In the genomic region with DNA sequence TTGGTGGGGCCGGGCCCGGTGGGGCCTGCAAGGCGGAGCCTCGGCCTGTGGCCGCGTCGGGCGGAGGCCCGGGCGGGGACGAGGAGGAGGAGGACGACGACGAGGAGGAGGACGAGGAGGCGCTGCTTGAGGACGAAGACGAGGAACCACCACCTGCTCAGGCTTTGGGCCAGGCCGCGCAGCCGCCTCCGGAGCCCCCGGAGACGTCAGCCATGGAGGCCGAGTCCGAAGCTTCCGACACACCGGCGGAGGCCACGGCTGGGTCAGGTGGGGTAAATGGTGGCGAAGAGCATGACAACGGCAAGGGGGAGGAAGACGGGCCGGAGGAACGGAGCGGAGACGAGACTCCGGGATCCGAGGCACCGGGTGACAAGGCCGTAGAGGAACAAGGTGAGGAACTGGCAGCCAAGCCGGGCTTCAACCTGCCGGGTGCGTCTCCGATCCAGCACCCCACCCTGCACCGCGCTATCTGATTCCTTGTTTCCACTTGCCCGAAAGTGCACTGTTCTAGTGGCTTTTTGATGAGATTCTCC, we compare ENCODE assay signal across 9 mouse cellular contexts. TPM values are rescaled to one million over a fixed set of nuclear protein-coding genes. Genes with fewer than 3 reads are reported as not detected.
DNase-seq lines count a peak whose midpoint lies in the region; ATAC-seq and TF ChIP-seq lines count a peak whose summit lies in the region.
"Had no signal": no experiment of that assay in that cellular context is flagged by ENCODE, and none has a peak within 500 bp of the region (broad histone marks: within the 10 kb centered on the region; RNA-seq: fewer than 3 reads in every experiment).

No protein-coding gene starts in this region.

- H3K4me3 ChIP-seq in kidney, adult 2 months (ENCODE audit: insufficient read depth, low read depth, low read length) = peak overlapping the region; percentile 90
- peak overlapping the region; percentile 96 to 98 for H3K4me3 ChIP-seq in MEL (ENCODE audit: control insufficient read depth in 1 of 2, insufficient read depth in 1 of 2, low read depth in 2 of 2, low read length in 2 of 2)
- peak overlapping the region; percentile 100 for H3K4me3 ChIP-seq in forebrain, embryonic 11.5 days (ENCODE audit: low read depth, low read length)
- peak overlapping the region; percentile 100 for H3K4me3 ChIP-seq in liver, embryonic 11.5 days (ENCODE audit: low read depth, low read length)
- peak overlapping the region; percentile 97 for H3K4me3 ChIP-seq in stomach, embryonic 14.5 days (ENCODE audit: low read depth, low read length)

- peak overlapping the region; percentile 79 for H3K4me2 ChIP-seq in forebrain, embryonic 11.5 days (ENCODE audit: low read depth, low read length, severe bottlenecking)
- peak overlapping the region; percentile 93 for H3K4me2 ChIP-seq in liver, embryonic 11.5 days
- H3K4me2 ChIP-seq in stomach, embryonic 14.5 days (replicated peaks; ENCODE audit: low read depth, low read length) = peak overlapping the region; percentile 92

- TF ChIP-seq CTCF in kidney, adult 2 months (conservative IDR thresholded peaks at IDR 0.05; ENCODE audit: insufficient read depth, insufficient read length, low read depth, low read length) = no peak
- TF ChIP-seq CTCF in MEL (IDR thresholded peaks at IDR 0.05 in 2 of 3, conservative IDR thresholded peaks at IDR 0.05 in 1 of 3; ENCODE audit: control insufficient read depth in 1 of 3, insufficient read depth in 1 of 3, low read depth in 2 of 3, low read length in 3 of 3, poor library complexity in 1 of 3, severe bottlenecking in 1 of 3) = no peak

- H3K9me3 ChIP-seq in MEL (replicated peaks; ENCODE audit: insufficient read depth, low read length) = no peaks in the 10 kb centered on the region
- no peaks in the 10 kb centered on the region for H3K9me3 ChIP-seq in forebrain, embryonic 11.5 days (ENCODE audit: control insufficient read depth, low read length)
- no peaks in the 10 kb centered on the region for H3K9me3 ChIP-seq in liver, embryonic 11.5 days (ENCODE audit: control insufficient read depth, low read length)
- H3K9me3 ChIP-seq in stomach, embryonic 14.5 days (ENCODE audit: control insufficient read depth, low read depth, low read length) = no peaks in the 10 kb centered on the region

- no peak for DNase-seq in kidney, adult 2 months
- DNase-seq in kidney, adult 9 months = no peak
- peak; percentile 66 for DNase-seq in MEL (ENCODE audit: low read depth, low spot score)
- no peak for DNase-seq in forebrain, embryonic 11.5 days (ENCODE audit: low spot score)
- DNase-seq in liver, embryonic 11.5 days (ENCODE audit: low spot score) = no peak
- no peak for DNase-seq in left cerebral cortex, adult 9 months (ENCODE audit: low spot score in 2 of 2)

- peaks cover 56% of the 10 kb centered on the region for H3K79me2 ChIP-seq in MEL (ENCODE audit: control insufficient read depth, insufficient read depth, low read length, poor library complexity)

- peak overlapping the region; percentile 93 for H3K9ac ChIP-seq in MEL (ENCODE audit: control insufficient read depth, low read depth, low read length, poor library complexity, severe bottlenecking)
- peak overlapping the region; percentile 98 for H3K9ac ChIP-seq in forebrain, embryonic 11.5 days (ENCODE audit: low read length)
- H3K9ac ChIP-seq in liver, embryonic 11.5 days (ENCODE audit: low read depth, low read length) = peak overlapping the region; percentile 98
- peak overlapping the region; percentile 97 for H3K9ac ChIP-seq in stomach, embryonic 14.5 days (replicated peaks; ENCODE audit: low read depth, low read length)

- peak; percentile 29 for ATAC-seq in forebrain, embryonic 11.5 days (replicated peaks; ENCODE audit: low FRiP score)
- peak; percentile 48 for ATAC-seq in liver, embryonic 11.5 days (replicated peaks; ENCODE audit: low FRiP score)
- peak; percentile 7; the same call in 1 of the 2 replicates for ATAC-seq in stomach, embryonic 14.5 days (ENCODE audit: insufficient number of reproducible peaks, insufficient read depth, low FRiP score, low read depth)
- no peak for ATAC-seq in megakaryocyte-erythroid progenitor cell, adult 5-6 weeks (replicated peaks; ENCODE audit: low FRiP score, low TSS enrichment, poor library complexity, severe bottlenecking)

- TF ChIP-seq EP300 in MEL (IDR thresholded peaks at IDR 0.05; ENCODE audit: low read depth in 1 of 2, low read length in 2 of 2) = no peak

- H3K4me1 ChIP-seq in kidney, adult 2 months (ENCODE audit: control insufficient read depth, insufficient read depth, low read length) = peaks cover 9% of the 10 kb centered on the region; the same call in 1 of the 2 replicates
- H3K4me1 ChIP-seq in MEL (ENCODE audit: control insufficient read depth in 1 of 2, insufficient read depth in 2 of 2, low read length in 2 of 2) = peaks cover 5 to 11% of the 10 kb centered on the region in 2 experiments; a peak in 3 of 4 replicates
- H3K4me1 ChIP-seq in forebrain, embryonic 11.5 days (replicated peaks; ENCODE audit: control insufficient read depth, insufficient read depth, low read length) = peaks cover 20% of the 10 kb centered on the region
- peaks cover 21% of the 10 kb centered on the region for H3K4me1 ChIP-seq in liver, embryonic 11.5 days (replicated peaks; ENCODE audit: control insufficient read depth, insufficient read depth, low read length)
- H3K4me1 ChIP-seq in stomach, embryonic 14.5 days (ENCODE audit: control insufficient read depth, insufficient read depth, low read length) = peaks cover 20% of the 10 kb centered on the region; the same call in 1 of the 2 replicates

- WGBS in kidney, adult 2 months = under 1% methylated on average over 46 of the region's 48 CpGs
- under 1% methylated on average over 48 of the region's 48 CpGs for WGBS in forebrain, embryonic 11.5 days
- WGBS in liver, embryonic 11.5 days = under 1% methylated on average over 48 of the region's 48 CpGs
- 1% methylated on average over 47 of the region's 48 CpGs for WGBS in stomach, embryonic 14.5 days

- TF ChIP-seq POLR2A in kidney, adult 2 months (IDR thresholded peaks at IDR 0.05; ENCODE audit: low read depth, low read length) = no peak
- TF ChIP-seq POLR2A in MEL (IDR thresholded peaks at IDR 0.05; ENCODE audit: control insufficient read depth in 1 of 2, insufficient read depth in 1 of 2, low read depth in 1 of 2, low read length in 2 of 2, poor library complexity in 1 of 2) = peak in 1 of 2 experiments; percentile 34; a peak in 1 of 4 replicates

- H3K27me3 ChIP-seq in kidney, adult 2 months (replicated peaks; ENCODE audit: control insufficient read depth, insufficient read depth, low read length) = no peaks in the 10 kb centered on the region
- no peaks in the 10 kb centered on the region for H3K27me3 ChIP-seq in MEL (ENCODE audit: control insufficient read depth in 1 of 2, insufficient read depth in 2 of 2, low read length in 2 of 2)
- H3K27me3 ChIP-seq in forebrain, embryonic 11.5 days (ENCODE audit: control insufficient read depth, insufficient read depth, low read length) = no peaks in the 10 kb centered on the region
- H3K27me3 ChIP-seq in liver, embryonic 11.5 days (replicated peaks; ENCODE audit: control insufficient read depth, insufficient read depth, low read length) = no peaks in the 10 kb centered on the region
- no peaks in the 10 kb centered on the region for H3K27me3 ChIP-seq in stomach, embryonic 14.5 days (ENCODE audit: control insufficient read depth, insufficient read depth, low read length)

- TF ChIP-seq RAD21 in MEL (IDR thresholded peaks at IDR 0.05; ENCODE audit: low read depth, low read length) = no peak

- peak overlapping the region; percentile 98 for H3K27ac ChIP-seq in kidney, adult 2 months (ENCODE audit: insufficient read depth, low read depth, low read length)
- H3K27ac ChIP-seq in MEL (ENCODE audit: control insufficient read depth, low read depth, low read length) = peak overlapping the region; percentile 98
- peak overlapping the region; percentile 99 for H3K27ac ChIP-seq in forebrain, embryonic 11.5 days (ENCODE audit: low read depth, low read length)
- H3K27ac ChIP-seq in liver, embryonic 11.5 days (ENCODE audit: low read depth, low read length) = peak overlapping the region; percentile 98
- peak overlapping the region; percentile 99 for H3K27ac ChIP-seq in stomach, embryonic 14.5 days (ENCODE audit: low read length)

- H3K36me3 ChIP-seq in kidney, adult 2 months (ENCODE audit: control insufficient read depth, insufficient read depth, low read length) = peaks cover 7% of the 10 kb centered on the region
- H3K36me3 ChIP-seq in MEL (ENCODE audit: control insufficient read depth in 1 of 2, insufficient read depth in 2 of 2, low read length in 2 of 2) = peaks cover 21 to 28% of the 10 kb centered on the region in 2 experiments
- H3K36me3 ChIP-seq in forebrain, embryonic 11.5 days (ENCODE audit: control insufficient read depth, insufficient read depth, low read length) = peaks cover 12% of the 10 kb centered on the region; the same call in 1 of the 2 replicates
- peaks cover 31% of the 10 kb centered on the region for H3K36me3 ChIP-seq in liver, embryonic 11.5 days (ENCODE audit: control insufficient read depth, insufficient read depth, low read length)
- peaks cover 34% of the 10 kb centered on the region for H3K36me3 ChIP-seq in stomach, embryonic 14.5 days (ENCODE audit: control insufficient read depth, insufficient read depth, low read length)

RNA-seq across cellular contexts. Expression of a gene that starts 0.7 kb away (rescaled TPM):
- 19.3 and 25.5 TPM in 2 replicates for polyA plus RNA-seq in kidney, adult 2 months (2012; rRNA removed)
- total RNA-seq in MEL (2012; rRNA removed) = 39.4 and 44.6 TPM in 2 replicates
- 100 to 1,000 TPM; 106 to 174 TPM for polyA plus RNA-seq in MEL (2012; ENCODE audit: insufficient read depth in 1 of 2, insufficient read length in 2 of 2, low read depth in 1 of 2, low replicate concordance in 2 of 2, missing spikeins in 1 of 2)
- polyA plus RNA-seq in forebrain, embryonic 11.5 days (2014; fragmentation: Nextera tagmentation; extraction: Ambion mirVana) = 6.7 and 7.8 TPM in 2 replicates
- 5.5 and 6.4 TPM in 2 replicates for polyA plus RNA-seq in liver, embryonic 11.5 days (2014; fragmentation: Nextera tagmentation; extraction: Ambion mirVana)
- 10.0 and 10.1 TPM in 2 replicates for polyA plus RNA-seq in stomach, embryonic 14.5 days (2014; fragmentation: Nextera tagmentation; extraction: Ambion mirVana)
- total RNA-seq in megakaryocyte-erythroid progenitor cell, adult 5-6 weeks (2014; fragmentation: Nextera tagmentation) = 68.2 and 88.0 TPM in 2 replicates
- 85.2 and 100.0 TPM in 2 replicates for total RNA-seq in megakaryocyte-erythroid progenitor cell, adult 5-6 weeks (2017)

RNA-seq across cellular contexts. Expression of a gene that starts 1.4 kb away (rescaled TPM):
- polyA plus RNA-seq in kidney, adult 2 months (2012; rRNA removed) = 15.4 and 18.7 TPM in 2 replicates
- 22.9 and 24.2 TPM in 2 replicates for total RNA-seq in MEL (2012; rRNA removed)
- 10 to 100 TPM in 1 of 2 experiments, not detected in 1; 29.8 TPM for polyA plus RNA-seq in MEL (2012; ENCODE audit: insufficient read depth in 1 of 2, insufficient read length in 2 of 2, low read depth in 1 of 2, low replicate concordance in 2 of 2, missing spikeins in 1 of 2)
- 75.7 and 80.8 TPM in 2 replicates for polyA plus RNA-seq in forebrain, embryonic 11.5 days (2014; fragmentation: Nextera tagmentation; extraction: Ambion mirVana)
- polyA plus RNA-seq in liver, embryonic 11.5 days (2014; fragmentation: Nextera tagmentation; extraction: Ambion mirVana) = 43.8 and 46.8 TPM in 2 replicates
- polyA plus RNA-seq in stomach, embryonic 14.5 days (2014; fragmentation: Nextera tagmentation; extraction: Ambion mirVana) = 47.5 and 51.7 TPM in 2 replicates
- 35.6 and 41.6 TPM in 2 replicates for total RNA-seq in megakaryocyte-erythroid progenitor cell, adult 5-6 weeks (2014; fragmentation: Nextera tagmentation)
- total RNA-seq in megakaryocyte-erythroid progenitor cell, adult 5-6 weeks (2017) = 55.3 and 57.2 TPM in 2 replicates

RNA-seq across cellular contexts. Expression of a gene that starts 9.1 kb away (rescaled TPM):
- polyA plus RNA-seq in kidney, adult 2 months (2012; rRNA removed) = 3.5 TPM in 1 of 2 replicates, not detected in the other
- 0.23 TPM in 1 of 2 replicates, not detected in the other for total RNA-seq in MEL (2012; rRNA removed)
- polyA plus RNA-seq in MEL (2012; ENCODE audit: insufficient read depth in 1 of 2, insufficient read length in 2 of 2, low read depth in 1 of 2, low replicate concordance in 2 of 2, missing spikeins in 1 of 2) = 10 to 100 TPM in 1 of 2 experiments, not detected in 1; 53.4 TPM
- polyA plus RNA-seq in forebrain, embryonic 11.5 days (2014; fragmentation: Nextera tagmentation; extraction: Ambion mirVana) = not detected in 2 replicates
- 0.40 TPM in 1 of 2 replicates, not detected in the other for polyA plus RNA-seq in liver, embryonic 11.5 days (2014; fragmentation: Nextera tagmentation; extraction: Ambion mirVana)
- polyA plus RNA-seq in stomach, embryonic 14.5 days (2014; fragmentation: Nextera tagmentation; extraction: Ambion mirVana) = not detected in 2 replicates
- total RNA-seq in megakaryocyte-erythroid progenitor cell, adult 5-6 weeks (2014; fragmentation: Nextera tagmentation) = not detected in 2 replicates
- total RNA-seq in megakaryocyte-erythroid progenitor cell, adult 5-6 weeks (2017) = not detected in 2 replicates
- total RNA-seq: adrenal gland, postnatal 4 days had no signal

RNA-seq across cellular contexts. Expression of a gene that starts 16.8 kb away (rescaled TPM):
- polyA plus RNA-seq in kidney, adult 2 months (2012; rRNA removed) = 204 and 214 TPM in 2 replicates
- 26.0 and 29.5 TPM in 2 replicates for total RNA-seq in MEL (2012; rRNA removed)
- polyA plus RNA-seq in MEL (2012; ENCODE audit: insufficient read depth in 1 of 2, insufficient read length in 2 of 2, low read depth in 1 of 2, low replicate concordance in 2 of 2, missing spikeins in 1 of 2) = 10 to 100 TPM in 1 of 2 experiments, not detected in 1; 51.3 TPM
- 55.0 and 56.3 TPM in 2 replicates for polyA plus RNA-seq in forebrain, embryonic 11.5 days (2014; fragmentation: Nextera tagmentation; extraction: Ambion mirVana)
- polyA plus RNA-seq in liver, embryonic 11.5 days (2014; fragmentation: Nextera tagmentation; extraction: Ambion mirVana) = 52.7 and 52.9 TPM in 2 replicates
- polyA plus RNA-seq in stomach, embryonic 14.5 days (2014; fragmentation: Nextera tagmentation; extraction: Ambion mirVana) = 42.5 and 43.0 TPM in 2 replicates
- 70.3 and 71.7 TPM in 2 replicates for total RNA-seq in megakaryocyte-erythroid progenitor cell, adult 5-6 weeks (2014; fragmentation: Nextera tagmentation)
- total RNA-seq in megakaryocyte-erythroid progenitor cell, adult 5-6 weeks (2017) = 29.5 TPM in 2 replicates

RNA-seq across cellular contexts. Expression of a gene that starts 18.1 kb away (rescaled TPM):
- polyA plus RNA-seq in kidney, adult 2 months (2012; rRNA removed) = 1.4 and 1.6 TPM in 2 replicates
- 2.6 and 2.9 TPM in 2 replicates for total RNA-seq in MEL (2012; rRNA removed)
- polyA plus RNA-seq in MEL (2012; ENCODE audit: insufficient read depth in 1 of 2, insufficient read length in 2 of 2, low read depth in 1 of 2, low replicate concordance in 2 of 2, missing spikeins in 1 of 2) = 1 to 10 TPM in 1 of 2 experiments, not detected in 1; 2.4 TPM
- 5.4 and 5.9 TPM in 2 replicates for polyA plus RNA-seq in forebrain, embryonic 11.5 days (2014; fragmentation: Nextera tagmentation; extraction: Ambion mirVana)
- 3.2 and 4.1 TPM in 2 replicates for polyA plus RNA-seq in liver, embryonic 11.5 days (2014; fragmentation: Nextera tagmentation; extraction: Ambion mirVana)
- 4.7 and 5.2 TPM in 2 replicates for polyA plus RNA-seq in stomach, embryonic 14.5 days (2014; fragmentation: Nextera tagmentation; extraction: Ambion mirVana)
- 1.4 and 1.9 TPM in 2 replicates for total RNA-seq in megakaryocyte-erythroid progenitor cell, adult 5-6 weeks (2014; fragmentation: Nextera tagmentation)
- 0.91 and 1.6 TPM in 2 replicates for total RNA-seq in megakaryocyte-erythroid progenitor cell, adult 5-6 weeks (2017)

Comparison
In these comparisons a context has a peak if more than half of its experiments do, and no peak if none do; other contexts are left out.
1. RNA of a gene that starts 9.1 kb away (polyA plus RNA-seq): 53.4 TPM in MEL; 3.5 TPM in kidney, adult 2 months, 0.40 TPM in liver, embryonic 11.5 days, not detected in forebrain, embryonic 11.5 days and not detected in stomach, embryonic 14.5 days; every median in the first group is over 10 times any median in the second.
2. Peak in every context shown above with its lines, with median percentiles within 50 percentile points of each other: H3K27ac ChIP-seq, H3K4me3 ChIP-seq, H3K9ac ChIP-seq and H3K4me2 ChIP-seq.